Mouse (Mus musculus) c-Kit-positive CD71-positive TER-119-positive erythroid progenitor cells, embryonic 14.5 days (primary cell): ENCODE measurements at regions not wholly inside any gene's neighbourhood (a gene's known extent, or its start where the extent isn't known, plus 50 kb on each side); places are given as distances from the start of the nearest gene placed in this dataset.

Experiments
- DNase-seq: peaks from one replicate; pipeline ENCODE4 v3.0.0-alpha.2; 2013; ENCODE audit warnings: low spot score

DNA sequence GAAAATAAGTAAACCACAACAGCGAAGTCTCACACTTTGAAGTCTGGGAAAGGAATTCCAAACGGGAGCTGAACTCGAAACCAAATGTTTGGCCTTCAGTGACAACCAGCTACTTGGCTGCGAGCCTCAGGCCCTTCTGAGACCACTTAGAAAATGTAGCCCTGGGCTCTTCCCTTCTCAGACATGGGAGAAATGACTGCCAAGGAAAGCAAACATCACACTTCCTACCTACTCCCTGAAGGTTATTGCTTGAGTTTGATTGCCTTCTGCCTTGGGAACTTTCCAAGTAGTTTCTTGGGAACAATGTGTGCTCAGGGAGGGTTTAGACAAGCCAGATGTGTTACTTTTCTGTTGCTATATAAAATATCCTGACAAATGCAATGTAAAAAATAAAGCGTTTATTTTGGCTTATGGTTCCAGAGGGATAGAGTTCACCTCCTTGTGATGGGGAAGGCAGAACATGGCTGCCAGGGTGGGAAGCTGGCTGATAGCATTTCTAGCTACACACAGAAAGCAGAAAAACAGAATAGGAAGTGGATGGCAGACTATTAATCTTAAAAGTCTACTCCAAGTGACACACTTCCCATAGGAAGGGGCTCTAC is 194.8 kb upstream of the Rack1 start:
- no peak for DNase-seq

DNA sequence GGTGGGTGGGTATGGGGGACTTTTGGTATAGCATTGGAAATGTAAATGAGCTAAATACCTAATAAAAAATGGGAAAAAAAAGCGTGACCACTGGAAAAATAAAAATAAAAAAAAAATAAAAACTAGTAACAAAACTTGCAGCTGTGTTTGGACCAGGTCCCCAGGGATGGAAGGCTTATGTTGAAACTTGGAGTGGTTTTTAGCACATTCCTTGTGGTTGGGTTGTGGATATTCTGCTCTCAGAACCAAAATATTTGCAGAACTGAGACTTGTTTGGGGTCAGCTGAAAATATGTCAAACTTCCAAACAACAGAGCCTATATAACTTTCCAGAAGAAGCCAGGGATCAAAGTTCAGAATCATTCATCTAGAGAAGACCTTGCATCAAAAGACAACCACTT is 199.0 kb upstream of the Rack1 start:
- DNase-seq, result no peak

DNA sequence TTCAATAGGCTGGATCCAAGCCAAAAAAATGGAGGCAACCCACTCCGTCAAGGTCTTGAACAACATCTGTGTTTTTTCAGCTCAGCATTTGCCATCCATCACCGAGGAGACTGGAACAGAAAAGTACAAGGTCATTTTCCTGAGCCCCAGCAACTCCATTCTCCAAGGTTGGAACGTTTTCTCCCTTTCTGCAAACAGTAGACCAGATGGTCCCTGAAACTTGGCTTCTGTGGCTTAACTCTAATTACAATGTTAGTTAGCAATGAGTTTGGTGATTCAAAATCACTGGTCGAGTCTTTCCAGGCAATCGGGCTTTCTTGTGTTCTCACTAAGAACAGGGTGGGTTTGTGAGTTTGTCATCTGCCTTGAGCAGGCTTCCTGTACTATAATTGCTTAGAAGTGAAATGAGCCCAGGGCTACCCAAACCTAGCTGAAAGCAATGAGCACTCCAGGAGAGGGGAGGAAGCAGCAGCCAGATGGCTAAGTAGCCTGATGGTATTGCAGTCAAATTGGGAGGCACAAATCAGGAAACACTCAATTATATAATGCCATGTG is 200.5 kb upstream of the Rack1 start:
- DNase-seq, result no peak

DNA sequence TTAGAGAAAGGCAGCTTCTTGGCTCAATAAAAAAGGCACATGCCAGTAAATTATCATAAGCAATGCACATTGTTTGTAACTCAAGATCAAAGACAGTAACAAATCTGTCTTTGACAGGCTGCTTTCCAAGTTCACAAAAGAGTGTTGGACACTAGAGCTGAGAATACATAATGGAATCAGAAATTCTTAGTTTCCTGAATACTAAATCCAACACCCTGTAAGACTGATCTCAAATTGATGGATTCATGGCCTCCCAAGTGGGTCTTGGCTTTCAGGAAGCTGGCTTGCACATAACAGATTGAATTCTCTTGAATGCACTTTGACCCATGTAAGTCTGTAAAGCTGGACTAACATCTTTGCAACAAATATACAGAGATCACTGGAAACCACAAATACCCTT is 201.1 kb upstream of the Rack1 start:
- DNase-seq, result no peak

DNA sequence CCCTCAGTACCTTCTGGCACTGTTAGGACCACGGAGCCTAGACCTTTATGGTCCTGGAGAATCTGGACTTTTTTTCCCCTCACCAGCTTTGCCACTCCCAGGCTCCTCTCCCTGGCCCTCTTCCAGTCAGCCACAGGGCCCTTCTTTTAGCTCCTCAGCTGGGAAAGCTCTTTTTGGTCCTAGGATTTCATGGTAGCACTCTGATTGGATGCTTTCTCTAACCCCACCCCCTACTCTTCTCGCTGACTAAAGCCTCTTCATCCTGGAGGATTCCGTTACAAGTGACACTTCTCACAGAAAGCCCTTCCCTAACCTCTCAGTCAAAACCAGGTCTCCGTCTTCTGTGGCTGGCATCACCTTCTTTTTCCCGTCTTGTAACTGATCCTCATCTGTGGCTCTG is 205.7 kb upstream of the Rack1 start:
- no peak for DNase-seq

DNA sequence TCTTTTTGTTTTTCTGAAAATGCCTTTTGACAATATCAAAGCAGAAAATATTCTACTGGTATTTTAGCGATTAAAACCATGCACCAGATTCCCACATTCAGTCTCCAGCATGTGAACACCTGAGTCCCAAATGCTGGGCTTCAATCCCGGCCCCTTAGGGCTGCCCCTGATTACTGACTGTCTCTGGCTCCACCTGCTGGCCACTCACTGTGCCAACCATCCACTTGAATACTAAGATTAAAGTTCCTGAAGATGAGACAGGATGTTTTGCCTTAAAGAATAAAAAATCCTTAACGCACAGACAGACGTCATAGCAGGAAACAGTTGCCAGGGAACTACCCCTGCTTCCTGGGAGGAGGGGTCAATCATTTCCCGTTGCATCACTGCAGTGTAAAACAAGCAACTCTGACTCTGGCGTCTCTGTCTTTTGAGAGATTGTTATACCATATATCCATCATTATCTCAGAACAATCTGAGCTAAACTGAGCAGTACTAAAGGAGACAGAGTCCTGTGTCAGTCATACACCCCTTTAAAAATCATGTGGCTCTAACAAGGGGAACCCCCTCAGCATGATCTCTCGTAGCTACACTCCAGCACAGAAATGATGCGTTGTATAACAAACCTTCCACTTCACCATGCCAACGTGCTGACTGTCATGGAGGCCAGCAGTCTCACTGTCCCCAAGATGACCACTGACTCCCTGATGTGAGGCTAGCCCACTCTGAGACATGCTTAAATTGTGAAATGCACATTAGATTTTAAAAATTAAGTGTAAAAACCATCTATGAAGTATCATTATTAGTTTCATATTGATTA is 211.1 kb upstream of the Rack1 start:
- DNase-seq, result no peak

DNA sequence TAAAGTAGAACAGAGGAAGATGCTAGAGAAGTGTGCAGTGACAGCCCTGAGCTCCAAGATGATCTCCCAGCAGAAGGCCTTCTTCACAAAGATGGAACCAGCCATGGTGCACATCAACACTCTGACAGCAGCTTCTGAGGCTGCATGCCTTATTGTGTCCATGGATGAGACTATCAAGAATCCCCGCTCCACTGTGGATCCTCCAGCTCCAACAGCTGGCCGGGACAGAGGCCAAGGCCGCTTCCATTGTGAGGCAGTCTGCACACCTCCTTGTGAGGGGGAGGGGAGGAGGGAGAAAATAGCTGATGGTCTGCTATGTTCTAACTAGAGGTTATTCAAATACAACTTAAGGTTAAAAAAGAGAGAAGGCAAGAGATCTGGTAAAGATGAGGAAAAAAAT is 231.4 kb upstream of the Rack1 start:
- DNase-seq, result no peak

DNA sequence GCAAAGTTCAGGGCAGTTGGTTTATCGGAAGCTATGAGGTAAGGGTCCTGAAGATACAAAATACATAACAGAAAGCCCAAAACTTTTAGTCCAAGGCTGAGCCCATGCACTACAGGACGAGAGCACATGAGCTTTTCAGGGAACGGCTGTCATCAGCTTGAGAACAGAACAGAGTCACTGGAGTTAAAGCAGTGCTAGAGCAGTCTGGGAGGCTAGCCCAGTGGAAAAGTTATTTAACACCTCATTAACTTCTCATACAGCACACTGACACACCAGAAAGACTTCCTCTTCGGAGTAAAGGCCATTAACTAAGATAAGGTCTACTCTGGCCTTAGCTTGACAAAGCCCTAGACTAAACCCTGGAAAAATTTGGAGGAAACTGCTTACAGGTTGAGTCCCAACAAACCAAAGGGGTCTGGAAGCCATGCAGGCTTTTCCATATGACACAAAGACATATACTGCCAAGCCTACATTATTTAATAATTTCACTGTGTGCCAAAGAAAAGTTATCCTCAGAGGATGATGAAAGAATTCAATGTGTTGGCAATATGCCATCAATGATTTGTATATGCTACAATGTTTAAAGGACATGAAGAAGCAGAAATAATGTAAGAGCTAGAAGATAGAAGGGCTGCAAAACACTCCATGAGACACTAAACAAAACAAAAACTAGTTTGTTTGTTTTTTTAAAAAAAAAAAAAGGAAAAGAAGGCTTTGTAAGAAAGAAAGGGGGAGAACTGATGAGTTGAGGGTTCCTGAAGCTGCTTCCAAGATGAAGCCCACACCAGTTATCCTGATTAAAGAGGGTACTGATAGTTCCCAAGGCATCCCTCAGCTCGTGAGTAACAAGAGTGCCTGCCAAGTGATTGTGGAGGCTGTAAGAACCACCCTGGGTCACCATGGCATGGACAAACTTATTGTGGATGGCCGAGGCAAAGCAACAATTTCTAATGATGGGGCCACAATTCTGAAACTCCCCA is 232.3 kb upstream of the Rack1 start:
- DNase-seq, result no peak

DNA sequence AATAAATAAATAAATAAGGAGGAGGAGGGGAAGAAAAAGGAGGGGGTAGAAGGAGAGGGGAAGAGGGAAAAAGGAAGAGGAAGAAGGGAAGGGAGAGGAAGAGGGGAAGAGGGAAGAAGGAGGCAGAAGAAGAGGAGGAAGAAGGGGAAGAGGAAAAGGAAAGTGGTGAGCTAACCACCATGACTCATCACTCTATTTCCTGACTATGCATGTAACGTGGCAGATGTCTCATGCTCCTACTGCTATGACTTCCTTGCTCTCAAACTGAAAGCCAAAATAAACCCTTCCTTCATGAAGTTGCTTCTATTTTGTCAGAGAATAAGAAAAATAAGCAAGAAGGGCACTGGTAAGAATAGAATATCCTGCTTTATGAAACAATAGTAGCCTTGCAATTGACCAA is 242.1 kb upstream of the Rack1 start:
- DNase-seq, result no peak

DNA sequence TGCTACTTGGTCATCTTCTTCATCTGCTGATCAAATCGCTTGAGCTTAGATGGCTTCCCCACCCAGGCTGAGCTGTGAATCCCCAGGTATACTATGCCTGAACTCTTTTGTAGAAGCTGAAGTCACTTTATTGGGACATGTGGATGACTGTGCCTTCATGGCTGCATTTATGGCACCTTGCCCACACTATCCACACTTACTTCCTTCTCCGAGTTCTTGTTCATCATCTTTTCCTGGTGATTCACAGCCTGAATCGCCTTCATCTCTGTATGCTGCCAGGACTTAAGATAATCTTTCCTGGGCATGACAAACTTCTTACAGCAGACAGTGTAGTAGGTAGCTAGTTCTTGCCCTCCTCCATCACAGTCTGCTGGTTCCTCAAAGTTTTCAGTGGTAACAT is 248.1 kb upstream of the Rack1 start:
- DNase-seq, result no peak

DNA sequence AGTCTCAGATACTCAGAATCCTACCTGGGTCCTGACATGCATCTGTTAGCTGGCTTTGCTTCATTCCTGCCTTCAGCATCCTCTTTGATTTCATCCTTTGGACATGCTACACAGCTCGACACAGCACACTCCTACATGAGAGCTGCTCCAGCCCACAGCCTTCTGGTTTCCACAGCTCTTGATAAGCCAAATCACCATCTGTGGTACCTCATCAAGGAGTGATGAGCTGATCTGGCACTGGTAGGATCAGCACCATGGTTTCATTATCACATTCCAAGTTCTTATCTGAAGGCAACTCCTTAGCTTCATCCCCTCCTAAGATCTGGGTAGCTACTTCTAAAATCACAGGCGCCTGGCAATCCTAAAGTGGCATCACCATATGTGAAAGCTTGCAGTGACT is 248.9 kb upstream of the Rack1 start:
- DNase-seq, result no peak

DNA sequence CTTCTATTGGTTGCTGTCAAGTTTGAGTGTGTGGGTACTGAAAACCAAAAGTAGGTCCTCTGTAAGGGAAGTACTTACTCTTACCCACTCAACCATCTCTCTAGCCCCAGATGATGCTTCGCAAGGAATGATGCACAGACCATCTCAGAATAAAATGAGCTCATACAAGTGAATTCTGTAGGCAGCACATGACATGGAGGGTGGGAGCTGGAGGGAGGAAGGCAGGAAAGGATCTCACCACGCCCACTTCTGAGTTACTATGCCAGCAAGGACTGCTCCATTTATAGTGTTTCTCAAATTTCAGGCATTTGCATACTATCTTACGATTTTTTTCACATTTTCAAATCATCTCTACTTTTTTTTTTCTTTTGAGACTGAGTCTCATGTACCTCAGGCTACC is 273.8 kb upstream of the Rack1 start:
- DNase-seq, result no peak

DNA sequence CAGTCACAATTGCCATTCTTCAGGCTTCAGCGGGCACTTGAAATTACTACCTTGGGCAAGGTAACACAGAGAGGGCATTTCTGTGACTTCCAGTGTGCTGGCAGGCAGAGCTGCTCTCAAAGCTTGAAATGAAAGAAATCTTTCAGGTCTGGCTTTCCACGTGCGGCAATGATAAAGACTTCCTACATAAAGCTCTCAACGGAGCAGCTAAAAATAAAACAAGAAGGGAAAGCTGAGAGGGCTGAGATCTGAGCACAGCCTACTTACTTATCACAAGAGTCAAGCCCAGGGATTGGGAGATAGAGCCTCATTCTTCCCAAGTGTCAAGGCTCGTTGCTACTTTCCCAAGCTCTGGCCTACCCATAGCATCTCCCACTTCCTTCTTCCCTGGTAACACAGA is 274.6 kb upstream of the Rack1 start:
- DNase-seq, result no peak

DNA sequence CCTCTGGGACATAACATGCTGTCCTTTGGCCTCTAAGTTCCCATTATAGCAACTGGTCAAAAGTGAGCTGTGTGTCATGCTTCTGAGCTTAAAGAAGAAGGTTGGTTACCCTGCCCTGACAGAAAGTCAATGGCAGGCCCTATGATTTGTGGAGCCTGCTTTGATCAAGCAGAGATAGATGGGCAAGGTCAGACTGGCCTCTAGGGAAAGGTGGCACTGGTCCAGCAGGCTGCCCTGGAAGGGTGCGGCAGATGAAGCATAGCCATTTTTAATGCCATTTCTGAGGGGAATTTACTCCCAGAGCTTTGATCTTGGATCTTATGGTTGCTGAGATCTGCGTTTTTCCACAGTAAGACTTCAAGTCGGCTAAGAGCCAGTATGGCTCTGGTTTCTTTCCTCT is 293.2 kb upstream of the Rack1 start:
- DNase-seq, result no peak

DNA sequence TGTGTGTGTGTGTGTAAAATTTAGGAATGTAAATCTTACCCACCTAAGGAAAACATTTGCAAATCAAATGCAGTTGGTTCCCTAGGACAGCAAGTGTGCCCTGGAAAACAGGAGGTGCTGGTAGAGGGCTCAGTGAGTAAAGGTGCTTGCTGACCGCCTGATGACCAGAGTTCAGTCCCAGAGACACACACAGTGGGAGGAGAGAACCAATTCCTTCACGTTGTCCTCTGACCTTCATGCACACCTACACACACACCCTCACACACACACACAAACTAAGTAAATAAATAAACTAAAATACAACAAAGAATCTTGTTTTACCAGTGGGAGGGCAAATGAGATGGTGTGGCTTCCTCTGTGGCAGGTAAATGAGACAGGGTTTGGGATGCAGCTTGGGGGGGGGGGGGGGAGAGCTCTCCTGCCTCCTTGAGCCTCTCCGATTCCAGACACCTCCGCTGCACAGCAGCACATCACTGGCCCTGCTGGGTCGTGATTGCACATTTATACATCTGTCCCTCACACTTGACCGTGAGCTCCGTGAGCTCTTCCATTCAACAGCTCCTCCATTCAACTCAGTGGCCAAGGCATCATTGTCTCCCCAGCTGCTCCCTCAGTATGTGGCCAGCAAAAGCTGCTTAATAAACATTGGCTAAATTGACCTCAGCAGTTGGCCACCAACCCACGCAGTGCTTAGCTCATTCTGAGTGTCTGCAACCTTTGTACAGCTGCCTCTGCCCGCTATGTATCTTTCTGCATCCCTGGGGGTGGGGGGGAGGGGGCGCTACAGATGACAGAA is 297.9 kb upstream of the Rack1 start:
- no peak for DNase-seq

DNA sequence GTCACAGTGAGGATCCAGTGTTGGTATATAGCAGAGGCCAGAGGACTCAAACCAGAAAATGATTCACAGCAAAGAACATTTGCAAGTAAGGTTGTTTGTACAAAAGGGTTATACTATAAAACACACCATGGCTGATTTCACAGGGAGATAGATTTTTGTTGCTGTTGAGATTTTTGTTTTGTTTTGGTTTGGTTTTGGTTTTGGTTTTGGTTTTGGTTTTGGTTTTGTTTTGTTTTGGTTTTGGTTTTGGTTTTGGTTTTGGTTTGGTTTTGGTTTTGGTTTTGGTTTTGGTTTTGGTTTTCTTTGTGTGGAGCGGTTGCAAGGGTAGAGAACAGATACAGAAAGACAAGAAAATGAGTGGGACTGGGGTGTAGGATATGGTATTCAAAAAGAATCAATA is 301.1 kb upstream of the Rack1 start:
- no peak for DNase-seq

DNA sequence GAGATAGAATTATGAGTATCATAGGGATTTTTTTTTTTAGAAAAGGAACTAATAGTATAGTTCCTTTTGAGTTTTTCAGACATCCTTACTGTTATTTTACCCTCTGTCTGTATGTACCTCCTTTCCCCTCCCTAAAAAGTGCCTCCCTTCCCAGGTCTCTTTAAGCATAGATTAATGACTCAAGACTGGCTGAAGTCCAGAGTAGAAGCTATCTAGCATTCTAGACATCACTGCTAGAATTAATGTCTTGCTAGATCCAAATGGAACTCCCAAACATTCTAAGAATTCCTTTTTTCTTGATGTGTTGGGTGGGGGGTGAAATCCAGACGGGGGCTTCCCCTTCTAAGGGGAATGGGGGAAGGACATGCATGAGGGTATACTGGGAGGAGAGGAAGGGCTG is 311.8 kb upstream of the Rack1 start:
- DNase-seq, result no peak

DNA sequence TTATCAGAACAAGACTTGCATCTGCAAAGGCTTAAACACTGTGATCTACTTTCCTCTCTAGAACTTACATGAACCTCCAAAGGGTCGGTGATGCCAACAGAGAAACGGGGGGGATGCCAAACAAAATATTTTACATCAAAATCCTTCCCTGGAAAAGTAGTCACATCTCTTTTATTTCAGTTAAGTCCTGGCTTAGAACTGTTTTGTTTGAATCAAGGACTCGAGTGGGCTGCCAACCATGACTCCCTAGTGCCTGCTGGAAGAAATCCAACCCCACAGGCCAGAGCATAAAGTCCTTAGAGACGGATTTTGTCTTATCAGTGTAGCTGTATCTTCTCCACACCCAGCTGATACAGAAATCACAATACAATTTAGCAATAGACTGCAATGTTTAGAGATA is 336.1 kb upstream of the Rack1 start:
- no peak for DNase-seq

DNA sequence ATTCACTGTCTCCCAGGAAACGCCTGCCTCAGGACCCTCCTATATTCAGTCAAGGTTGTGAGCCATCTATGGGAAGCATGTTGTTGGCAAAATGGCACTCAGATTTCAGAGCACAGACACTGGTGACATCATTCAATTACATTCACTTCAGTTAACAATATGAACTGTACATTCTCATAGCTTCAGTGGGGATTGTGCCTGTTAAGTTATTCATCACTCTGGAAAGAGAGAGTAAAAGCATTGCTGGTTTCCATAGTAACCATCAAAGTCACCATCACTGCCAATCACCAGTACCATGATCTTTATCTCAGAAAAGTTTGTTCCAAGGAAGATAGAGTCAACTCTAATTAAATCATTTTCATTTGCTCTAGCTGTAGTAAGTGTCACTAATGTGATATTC is 350.2 kb upstream of the Rack1 start:
- DNase-seq, result no peak

DNA sequence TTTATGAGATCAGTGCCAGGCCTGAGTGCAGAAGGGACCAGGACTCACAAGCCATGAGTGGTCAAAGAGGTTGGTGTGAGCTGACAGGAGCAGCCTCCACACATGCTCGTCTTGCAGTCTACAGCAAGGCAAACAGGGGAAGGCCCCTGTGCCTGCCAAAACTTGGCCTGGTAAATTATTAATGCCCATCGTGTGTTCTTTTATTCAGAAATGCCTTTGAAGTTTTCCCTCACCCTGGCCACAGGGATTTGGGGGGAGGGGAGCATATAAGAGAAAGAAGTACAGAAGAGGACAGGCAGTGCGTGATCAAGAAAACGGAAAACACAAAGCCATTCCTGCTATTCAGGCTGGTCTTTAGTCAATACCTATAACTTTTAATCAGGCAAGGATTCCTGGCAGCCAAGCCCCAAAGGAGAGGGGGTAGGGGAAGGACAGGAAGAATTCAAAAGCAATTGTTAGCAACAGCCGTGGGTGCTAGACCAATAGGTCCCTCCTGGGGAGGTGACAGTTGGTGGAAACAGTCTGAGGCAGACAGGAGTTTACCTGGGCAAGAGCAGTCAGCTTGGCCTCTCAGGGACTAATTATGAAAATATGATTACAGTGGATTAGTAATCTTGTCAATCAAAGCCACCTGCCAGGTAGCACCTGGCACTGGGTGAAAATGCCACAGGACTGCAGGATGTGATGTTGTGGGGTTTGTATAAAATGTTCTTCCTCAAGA is 357.4 kb upstream of the Rack1 start:
- no peak for DNase-seq

DNA sequence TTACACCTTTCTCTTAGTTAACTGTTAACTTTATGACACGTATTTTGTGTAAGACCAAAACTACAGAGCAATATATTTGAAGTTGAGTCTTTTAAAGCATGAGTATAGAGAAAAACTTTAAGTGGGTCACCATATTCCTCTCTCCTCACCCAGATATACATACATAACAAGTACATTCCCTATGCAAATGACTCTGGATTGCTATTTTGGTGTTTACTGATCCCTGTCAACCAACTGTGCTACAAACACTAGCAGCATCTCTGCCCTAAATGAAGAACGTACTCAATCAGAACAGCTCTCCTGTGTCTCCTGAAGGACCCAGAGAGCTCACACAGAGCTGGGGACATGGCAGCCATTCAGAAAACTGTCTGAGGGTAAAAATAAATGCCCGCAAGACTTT is 363.4 kb upstream of the Rack1 start:
- DNase-seq, result no peak
